Mouse (Mus musculus) heart, embryonic 11.5 days (tissue): ENCODE measurements around the gene Ly6g6f. TPM values are rescaled to one million over a fixed set of nuclear protein-coding genes. Genes with fewer than 3 reads are reported as not detected.
"Not testable (repeated sequence)": the region's sequence is repeated elsewhere in the genome, so short reads cannot be mapped to it uniquely, and the experiment has no call there.

ENCODE experiments used
- ATAC-seq: fragments of 200-750 bp; cut with Nextera tagmentation; replicated peaks from 2 replicates; pipeline ENCODE4 v1.8.0; 2017; ENCODE audit warnings: moderate library complexity; ENCODE audit not compliant: insufficient number of reproducible peaks, low FRiP score, low TSS enrichment
- H3K27ac ChIP-seq: fragments of 300-500 bp; sonication (generic); 2 replicates; pipeline ENCODE4 v1.5.1; 2014; ENCODE audit warnings: mild to moderate bottlenecking, low read depth, low read length
- H3K27me3 ChIP-seq: fragments of 300-500 bp; sonication (generic); 2 replicates; pipeline ENCODE4 v1.6.1; 2014; ENCODE audit warnings: mild to moderate bottlenecking, low read length, mixed read lengths; ENCODE audit not compliant: control insufficient read depth, insufficient read depth
- H3K36me3 ChIP-seq: fragments of 300-500 bp; sonication (generic); 2 replicates; pipeline ENCODE4 v1.6.1; 2014; ENCODE audit warnings: mild to moderate bottlenecking, low read length, moderate library complexity, mixed read lengths; ENCODE audit not compliant: control insufficient read depth, insufficient read depth
- H3K4me1 ChIP-seq: fragments of 300-500 bp; sonication (generic); 2 replicates; pipeline ENCODE4 v1.6.1; 2014; ENCODE audit warnings: low read length; ENCODE audit not compliant: control insufficient read depth, insufficient read depth
- H3K4me2 ChIP-seq: fragments of 300-500 bp; sonication (generic); 2 replicates; pipeline ENCODE4 v1.6.1; 2014; ENCODE audit warnings: mild to moderate bottlenecking, moderate library complexity
- H3K4me3 ChIP-seq: fragments of 300-500 bp; sonication (generic); 2 replicates; pipeline ENCODE4 v1.5.1; 2014; ENCODE audit warnings: low read depth, low read length
- H3K9ac ChIP-seq: fragments of 300-500 bp; sonication (generic); 2 replicates; pipeline ENCODE4 v1.6.1; 2014; ENCODE audit warnings: mild to moderate bottlenecking, low read depth, low read length, moderate library complexity
- H3K9me3 ChIP-seq: fragments of 300-500 bp; sonication (generic); replicated peaks from 2 replicates; pipeline ENCODE4 v1.6.1; 2016; ENCODE audit warnings: low read length; ENCODE audit not compliant: control insufficient read depth
- WGBS: fragments of 180-500 bp; shearing (Covaris S2); extraction: QIAGEN DNeasy Blood & Tissue Kit; methylation state at CpG from one replicate; pipeline ENCODE4 v1.1.7; 2014; ENCODE audit not compliant: insufficient replicate concordance; 5-methylcytosine and 5-hydroxymethylcytosine counted together
- polyA plus RNA-seq: library from polyadenylated mRNA; unstranded; fragments of >200 nt; fragmentation: Nextera tagmentation; extraction: Ambion mirVana; gene quantifications from 2 replicates; pipeline ENCODE4 v1.2.1, GENCODE M21; 2014

Gene Ly6g6f
- polyA plus RNA-seq, 1 experiment from 2014 or later, result 1.8 TPM

- no peaks in the 10 kb centered on the region for H3K9me3 ChIP-seq
- peak within 1 kb of the TSS; percentile 69 for H3K4me3 ChIP-seq
These were observed 40.8 kb upstream of the Ly6g6f start, which contains the start of gene D17H6S53E for GRCm38 (mm10) chr17:35126206-35126611. Gene D17H6S53E, plus strand, starts transcription at chr17:35126373.

DNA sequence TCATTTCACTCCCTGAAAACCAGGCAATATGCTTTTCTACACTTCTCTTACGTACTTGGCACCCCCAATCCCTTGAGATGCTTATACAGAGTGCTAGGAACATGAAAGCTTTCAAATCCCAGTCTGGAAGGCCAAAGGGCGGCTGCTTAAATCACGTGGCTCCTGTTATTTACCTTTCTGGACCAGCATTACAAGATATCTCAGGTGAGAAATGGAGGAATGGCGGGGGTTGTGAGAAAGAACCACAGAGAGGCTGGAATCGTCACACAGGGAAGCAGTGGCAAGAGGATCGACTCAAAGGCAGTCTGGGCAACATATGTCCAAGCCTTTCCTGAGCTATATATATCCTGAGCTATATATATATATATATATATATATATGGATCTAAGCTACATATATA, 40.2 kb upstream of the Ly6g6f start:
- H3K4me3 ChIP-seq, result peak overlapping the region; percentile 69
- H3K4me1 ChIP-seq, result peaks cover 17% of the 10 kb centered on the region
- H3K27ac ChIP-seq, result no peak overlapping the region
- no peaks in the 10 kb centered on the region for H3K27me3 ChIP-seq
- 29% methylated on average over 6 of the region's 6 CpGs for WGBS
- no peak for ATAC-seq
- peak overlapping the region; percentile 91 for H3K4me2 ChIP-seq
- peak overlapping the region; percentile 89 for H3K9ac ChIP-seq
- H3K36me3 ChIP-seq, result peaks cover 2% of the 10 kb centered on the region
- H3K9me3 ChIP-seq, result no peaks in the 10 kb centered on the region

More at GRCm38 (mm10) chr17:35126206-35126611, 40.8 kb upstream of the Ly6g6f start, which contains the start of gene D17H6S53E:
- peaks cover 17% of the 10 kb centered on the region for H3K4me1 ChIP-seq
- H3K27me3 ChIP-seq, result no peaks in the 10 kb centered on the region
- peak; percentile 59 for ATAC-seq
- peak within 1 kb of the TSS; percentile 89 for H3K9ac ChIP-seq
- peak within 1 kb of the TSS; percentile 80 for H3K27ac ChIP-seq
- H3K36me3 ChIP-seq, result peaks cover 2% of the 10 kb centered on the region
- WGBS, result under 1% methylated on average over 36 of the region's 36 CpGs
- peak within 1 kb of the TSS; percentile 91 for H3K4me2 ChIP-seq

DNA sequence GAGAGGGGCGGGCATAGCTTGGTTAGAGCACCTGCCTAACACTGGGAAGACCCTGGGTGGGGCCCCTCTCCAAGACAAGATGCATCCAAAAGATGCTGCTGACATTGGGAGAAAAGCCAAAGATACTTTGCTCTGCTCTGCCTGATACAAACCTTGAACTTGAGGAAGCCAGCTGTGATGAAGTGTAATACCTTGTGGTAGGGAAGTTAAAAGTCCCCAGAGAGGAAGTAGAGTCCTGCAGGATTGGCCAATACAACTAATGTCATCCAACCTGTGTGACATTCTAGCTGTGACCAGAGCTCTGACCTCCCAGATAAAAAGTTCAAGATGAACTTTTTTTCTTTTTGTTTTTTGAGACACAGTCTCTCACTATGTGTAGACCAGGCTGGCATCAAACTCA, 39.7 kb upstream of the Ly6g6f start:
- WGBS, result 91% methylated on average over 1 of the region's 1 CpGs

DNA sequence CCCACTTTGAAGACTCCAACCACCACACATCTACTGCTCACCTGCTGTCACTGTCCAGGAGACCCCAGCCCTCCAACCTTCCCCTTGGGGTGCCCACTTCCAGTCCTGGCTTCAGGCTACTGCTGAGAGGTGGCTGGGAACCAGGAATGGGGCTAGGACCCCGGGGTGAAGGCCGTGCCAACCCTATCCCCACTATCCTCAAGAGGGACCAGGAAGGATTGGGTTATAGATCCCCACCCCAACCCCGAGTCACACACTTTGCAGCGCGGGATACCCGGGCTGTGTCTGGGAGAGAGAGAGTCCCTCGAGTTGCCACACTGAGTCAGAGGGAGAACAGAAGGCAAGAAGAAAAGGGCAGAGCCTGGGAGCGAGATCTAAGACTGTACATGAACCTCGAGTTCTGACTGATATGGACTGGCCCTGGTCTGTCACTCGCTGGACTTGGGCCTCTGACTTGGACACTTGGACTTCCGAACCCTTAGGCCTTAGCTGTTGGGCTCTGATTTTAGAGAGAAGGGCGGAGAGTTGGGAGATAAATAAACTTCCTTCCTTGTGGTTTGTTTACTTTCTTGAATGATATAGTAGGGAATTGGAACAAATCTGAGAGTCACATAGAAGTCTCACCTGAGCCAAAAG, 39.0 kb upstream of the Ly6g6f start:
- H3K9ac ChIP-seq, H3K4me2 ChIP-seq, H3K4me3 ChIP-seq, ATAC-seq, H3K36me3 ChIP-seq, H3K9me3 ChIP-seq, H3K27me3 ChIP-seq, H3K27ac ChIP-seq: not testable (repeated sequence)
- H3K4me1 ChIP-seq, result peaks cover 23% of the 10 kb centered on the region
- 90% methylated on average over 12 of the region's 12 CpGs for WGBS

More for the DNA sequence above, 39.7 kb upstream of the Ly6g6f start:
- Histone ChIP-seq H3K27ac (no peak overlapping the region), H3K4me3 (no peak overlapping the region), H3K9me3 (no peaks in the 10 kb centered on the region), H3K4me2 (peak overlapping the region; percentile 91), H3K9ac (no peak overlapping the region), H3K4me1 (peaks cover 20% of the 10 kb centered on the region), H3K36me3 (peaks cover 2% of the 10 kb centered on the region), H3K27me3 (no peaks in the 10 kb centered on the region)
- ATAC-seq, result no peak

GRCm38 (mm10) chr17:35123287-35123686, 37.9 kb upstream of the Ly6g6f start:
- not testable (repeated sequence) for H3K27ac ChIP-seq, H3K9me3 ChIP-seq, H3K36me3 ChIP-seq, H3K27me3 ChIP-seq, ATAC-seq, H3K9ac ChIP-seq, H3K4me3 ChIP-seq, H3K4me2 ChIP-seq
- 84% methylated on average over 9 of the region's 9 CpGs for WGBS
- H3K4me1 ChIP-seq, result peaks cover 23% of the 10 kb centered on the region

DNA sequence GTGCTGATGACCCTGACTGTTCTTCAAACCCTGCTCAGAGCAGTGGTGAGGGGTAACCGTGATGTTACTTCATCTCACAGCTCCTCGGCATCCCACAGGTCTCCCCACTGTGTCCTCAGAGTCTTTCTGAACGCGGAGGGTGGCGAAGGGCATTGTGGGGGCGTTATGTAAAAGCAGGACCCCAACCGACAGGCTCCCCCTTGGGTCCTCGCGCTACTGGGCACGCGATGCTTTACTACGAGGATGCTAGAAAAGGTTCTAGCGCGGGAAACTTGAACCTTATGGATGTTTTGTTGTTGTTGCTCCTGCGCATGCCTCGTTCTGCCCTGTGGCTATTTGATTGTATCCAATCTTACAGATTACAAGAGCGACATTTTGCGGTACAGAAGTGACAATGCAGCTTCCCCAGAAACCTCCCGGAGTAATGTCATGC, 36.5 kb upstream of the Ly6g6f start, which contains the start of gene Csnk2b:
Csnk2b (minus strand) TSS at position 183 of the 433 bp plus-strand sequence.
- H3K4me3 ChIP-seq, result peak within 1 kb of the TSS; percentile 91
- H3K9ac ChIP-seq, result peak within 1 kb of the TSS; percentile 89
- ATAC-seq, result no peak
- WGBS, result under 1% methylated on average over 19 of the region's 19 CpGs
- peaks cover 15% of the 10 kb centered on the region for H3K4me1 ChIP-seq
- peak within 1 kb of the TSS; percentile 84 for H3K27ac ChIP-seq
- no peaks in the 10 kb centered on the region for H3K9me3 ChIP-seq
- peaks cover 13% of the 10 kb centered on the region for H3K36me3 ChIP-seq
- H3K27me3 ChIP-seq, result no peaks in the 10 kb centered on the region
- H3K4me2 ChIP-seq, result peak within 1 kb of the TSS; percentile 98

GRCm38 (mm10) chr17:35121143-35121799, 35.9 kb upstream of the Ly6g6f start, which contains the start of gene Gpank1:
Gene Gpank1, plus strand, starts transcription at chr17:35121455.
- no peaks in the 10 kb centered on the region for H3K9me3 ChIP-seq
- no peaks in the 10 kb centered on the region for H3K27me3 ChIP-seq
- peaks cover 13% of the 10 kb centered on the region for H3K4me1 ChIP-seq
- H3K9ac ChIP-seq, result peak within 1 kb of the TSS; percentile 89
- H3K4me2 ChIP-seq, result peak within 1 kb of the TSS; percentile 98
- H3K4me3 ChIP-seq, result peak within 1 kb of the TSS; percentile 91
- WGBS, result under 1% methylated on average over 50 of the region's 50 CpGs
- H3K27ac ChIP-seq, result peak within 1 kb of the TSS; percentile 84
- ATAC-seq, result peak; percentile 89
- peaks cover 13% of the 10 kb centered on the region for H3K36me3 ChIP-seq

- H3K4me2 ChIP-seq, result peak overlapping the region; percentile 98
- no peaks in the 10 kb centered on the region for H3K9me3 ChIP-seq
- WGBS, result under 1% methylated on average over 33 of the region's 33 CpGs
- peaks cover 13% of the 10 kb centered on the region for H3K4me1 ChIP-seq
- H3K4me3 ChIP-seq, result peak overlapping the region; percentile 91
- peak overlapping the region; percentile 89 for H3K9ac ChIP-seq
- H3K27me3 ChIP-seq, result no peaks in the 10 kb centered on the region
- ATAC-seq, result 0 out of 2 replicates have a peak, but pooled peaks have one; percentile 3
- H3K36me3 ChIP-seq, result peaks cover 15% of the 10 kb centered on the region
- peak overlapping the region; percentile 55; the same call in 1 of the 2 replicates for H3K27ac ChIP-seq
These were observed 35.3 kb upstream of the Ly6g6f start for GRCm38 (mm10) chr17:35120745-35121142.
